Mouse (Mus musculus) embryonic stem cell, embryonic (primary cell): ENCODE results near the gene Car1.
"Not testable (repeated sequence)": the region's sequence is repeated elsewhere in the genome, so short reads cannot be mapped to it uniquely, and the experiment has no call there.

ENCODE experiments used
- CTCF ChIA-PET, 4 experiments: fragments of 300-600 bp in 2 of 4; fragments of 350-600 bp in 2 of 4; sonication (Branson Sonifier 250); formaldehyde crosslinking; loops; one replicate each; lab custom pipeline; 2022; ENCODE audit warnings: inconsistent platforms in 2 of 4; lab: Charles Lee
- POLR2A ChIA-PET, 4 experiments: fragments of 300-600 bp in 2 of 4; fragments of 350-600 bp in 2 of 4; sonication (Branson Sonifier 250); formaldehyde crosslinking; loops; one replicate each; lab custom pipeline; 2022; ENCODE audit warnings: antibody characterized with exemption in 4 of 4, inconsistent platforms in 1 of 4; lab: Charles Lee

Car1 gene

GRCm38 (mm10) chr3:14787136-14787535 lies 21.0 kb downstream of the Car1 start:
- CTCF ChIA-PET: no interaction called here
- POLR2A ChIA-PET: interaction anchor here in 1 of 4 experiments (1.0 kb wide), 1 partner anchor 8 kb away, joined by 3 read pairs; no protein-coding TSS in a partner anchor

GRCm38 (mm10) chr3:14786551-14787079 lies 21.6 kb downstream of the Car1 start:
- CTCF ChIA-PET: no interaction called here
- POLR2A ChIA-PET: interaction anchor here in 1 of 4 experiments (1.0 kb wide), 1 partner anchor 9 kb away, joined by 3 read pairs; no protein-coding TSS in a partner anchor

GRCm38 (mm10) chr3:14785353-14785752 lies 22.8 kb downstream of the Car1 start:
- POLR2A ChIA-PET: interaction anchor here in 2 of 4 experiments (0.6 to 0.7 kb wide), 4 partner anchors 9 to 1112 kb away, joined by 3 read pairs; no protein-coding TSS in a partner anchor
- CTCF ChIA-PET: interaction anchor here in 1 of 4 experiments (0.7 kb wide), 1 partner anchor 294 kb away, joined by 3 read pairs; no protein-coding TSS in a partner anchor

- POLR2A ChIA-PET, CTCF ChIA-PET: not testable (repeated sequence)
Measured at GRCm38 (mm10) chr3:14783198-14783597, 25.0 kb downstream of the Car1 start.

GRCm38 (mm10) chr3:14782365-14782764 lies 25.8 kb downstream of the Car1 start:
- CTCF ChIA-PET, POLR2A ChIA-PET: not testable (repeated sequence)

GRCm38 (mm10) chr3:14780212-14780611 lies 28.0 kb downstream of the Car1 start:
- CTCF ChIA-PET: no interaction called here
- POLR2A ChIA-PET: no interaction called here

GRCm38 (mm10) chr3:14776497-14777162 lies 31.5 kb downstream of the Car1 start:
- CTCF ChIA-PET: not testable (repeated sequence)

GRCm38 (mm10) chr3:14774539-14774938 lies 33.6 kb downstream of the Car1 start:
- POLR2A ChIA-PET, CTCF ChIA-PET: not testable (repeated sequence)

More at GRCm38 (mm10) chr3:14776497-14777162, 31.5 kb downstream of the Car1 start:
- POLR2A ChIA-PET: interaction anchor here in 1 of 4 experiments (0.9 kb wide), 1 partner anchor 18 kb away, joined by 4 read pairs; no protein-coding TSS in a partner anchor

GRCm38 (mm10) chr3:14772473-14772872 lies 35.7 kb downstream of the Car1 start:
- POLR2A ChIA-PET, CTCF ChIA-PET: not testable (repeated sequence)

GRCm38 (mm10) chr3:14764755-14765566 lies 43.2 kb downstream of the Car1 start:
- CTCF ChIA-PET: no interaction called here
- POLR2A ChIA-PET: no interaction called here

- ChIA-PET CTCF (no interaction called here), POLR2A (no interaction called here)
Measured at GRCm38 (mm10) chr3:14755716-14756115, 52.5 kb downstream of the Car1 start.

- ChIA-PET POLR2A (no interaction called here), CTCF (no interaction called here)
Measured at GRCm38 (mm10) chr3:14746041-14746440, 62.1 kb downstream of the Car1 start.

- ChIA-PET CTCF (no interaction called here), POLR2A (no interaction called here)
Measured at GRCm38 (mm10) chr3:14738261-14738660, 69.9 kb downstream of the Car1 start.

GRCm38 (mm10) chr3:14727496-14727895 lies 80.7 kb downstream of the Car1 start:
- CTCF ChIA-PET, POLR2A ChIA-PET: not testable (repeated sequence)

GRCm38 (mm10) chr3:14725462-14725861 lies 82.7 kb downstream of the Car1 start:
- CTCF ChIA-PET: interaction anchor here in 1 of 4 experiments (0.6 kb wide), 1 partner anchor 149 kb away, joined by 3 read pairs; no protein-coding TSS in a partner anchor
- POLR2A ChIA-PET: not testable (repeated sequence)
